Mouse (Mus musculus) layer of hippocampus, adult 11-12 months (tissue): ENCODE data around the gene Ppp5c.

Experiments
- DNase-seq: peaks from one replicate; pipeline ENCODE4 v3.0.0; 2022; ENCODE audit warnings: low spot score

Gene Ppp5c

DNA sequence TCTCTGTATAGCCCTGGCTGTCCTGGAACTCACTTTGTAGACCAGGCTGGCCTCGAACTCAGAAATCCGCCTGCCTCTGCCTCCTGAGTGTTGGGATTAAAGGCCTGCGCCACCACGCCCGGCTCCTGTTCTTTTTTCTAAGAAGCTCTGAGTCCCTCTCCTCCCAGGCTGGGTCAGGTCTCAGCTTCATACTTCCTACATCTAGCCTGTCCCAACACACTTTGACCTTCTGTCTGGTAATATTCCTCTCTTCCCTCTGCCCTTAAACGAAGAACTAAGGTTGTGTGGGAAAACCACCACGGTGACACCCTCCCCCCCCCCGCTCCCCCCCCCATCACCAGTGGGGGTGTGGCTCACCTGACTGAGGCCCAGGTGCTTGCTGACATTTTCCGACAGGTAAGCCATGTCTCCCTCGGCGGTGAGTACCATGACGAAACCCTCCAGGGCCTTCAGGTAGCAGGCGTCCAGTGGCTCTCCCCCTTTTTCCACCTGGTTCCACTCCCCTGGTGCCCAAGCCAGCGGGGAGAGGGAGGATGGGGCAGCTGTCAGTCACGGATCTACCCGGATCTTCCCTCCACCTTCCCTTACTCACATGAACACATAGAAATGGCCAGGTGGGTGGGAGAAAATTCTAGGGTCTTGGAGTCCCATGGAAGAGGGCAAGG, 26.7 kb upstream of the Ppp5c start:
- DNase-seq = no peak

- DNase-seq = peak; percentile 57
These were observed 23.3 kb upstream of the Ppp5c start for GRCm38 (mm10) chr7:17050933-17051594.

DNA sequence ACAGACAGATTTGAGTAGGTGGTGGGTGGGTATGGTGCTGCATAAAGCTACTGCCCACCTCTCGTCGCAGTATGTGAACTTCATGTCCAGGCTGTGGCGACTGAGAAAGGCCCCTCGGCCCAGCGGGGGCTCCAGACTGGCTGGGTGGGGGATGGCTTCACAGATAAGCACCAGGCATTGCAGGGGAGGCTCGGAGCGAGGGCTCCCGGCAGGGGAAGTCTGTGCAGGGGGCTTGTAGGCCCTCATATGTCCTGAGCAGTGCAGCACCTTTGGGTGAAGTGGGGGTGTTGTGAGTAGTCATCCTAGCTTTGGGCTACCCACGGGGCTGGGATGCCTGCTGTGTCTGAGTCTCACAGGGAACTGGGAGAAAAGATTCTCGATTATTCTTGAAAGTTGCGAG, 22.8 kb upstream of the Ppp5c start:
- no peak for DNase-seq

- no peak for DNase-seq
These were observed 20.9 kb upstream of the Ppp5c start for GRCm38 (mm10) chr7:17048431-17049190.

- DNase-seq = no peak
These were observed 19.4 kb upstream of the Ppp5c start for GRCm38 (mm10) chr7:17047041-17047682.

DNA sequence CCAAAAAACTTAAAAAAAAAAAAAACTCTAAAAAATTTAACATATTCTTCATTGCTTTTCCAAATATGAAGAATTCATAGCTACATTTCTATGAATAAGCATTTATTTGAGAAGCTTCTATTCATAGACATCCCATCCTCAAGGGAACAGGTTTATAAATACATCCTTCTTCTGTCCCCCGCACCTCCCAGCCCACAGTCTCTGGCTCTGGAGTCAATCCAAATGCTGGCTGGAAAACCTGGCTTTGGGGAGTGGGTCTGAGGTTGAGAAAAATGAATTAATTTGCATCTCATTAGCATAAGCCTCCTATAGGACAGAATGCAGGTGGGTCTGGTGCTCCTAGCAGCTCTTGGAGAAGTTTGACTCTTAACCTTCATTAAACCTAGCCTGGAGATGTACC, 18.0 kb upstream of the Ppp5c start:
- DNase-seq = no peak

GRCm38 (mm10) chr7:17039373-17039772, 11.6 kb upstream of the Ppp5c start:
- no peak for DNase-seq

GRCm38 (mm10) chr7:17038018-17038695, 10.4 kb upstream of the Ppp5c start:
- no peak for DNase-seq

- no peak for DNase-seq
These were observed 2.5 kb upstream of the Ppp5c start for GRCm38 (mm10) chr7:17030239-17030638.

- DNase-seq = no peak
These were observed 1.2 kb upstream of the Ppp5c start for GRCm38 (mm10) chr7:17028923-17029322.

GRCm38 (mm10) chr7:17026710-17027587, 775 bp downstream of the Ppp5c start:
- peak; percentile 77 for DNase-seq

GRCm38 (mm10) chr7:17025896-17026622, 1.7 kb downstream of the Ppp5c start:
- no peak for DNase-seq

GRCm38 (mm10) chr7:17025505-17025894, 2.2 kb downstream of the Ppp5c start:
- no peak for DNase-seq

DNA sequence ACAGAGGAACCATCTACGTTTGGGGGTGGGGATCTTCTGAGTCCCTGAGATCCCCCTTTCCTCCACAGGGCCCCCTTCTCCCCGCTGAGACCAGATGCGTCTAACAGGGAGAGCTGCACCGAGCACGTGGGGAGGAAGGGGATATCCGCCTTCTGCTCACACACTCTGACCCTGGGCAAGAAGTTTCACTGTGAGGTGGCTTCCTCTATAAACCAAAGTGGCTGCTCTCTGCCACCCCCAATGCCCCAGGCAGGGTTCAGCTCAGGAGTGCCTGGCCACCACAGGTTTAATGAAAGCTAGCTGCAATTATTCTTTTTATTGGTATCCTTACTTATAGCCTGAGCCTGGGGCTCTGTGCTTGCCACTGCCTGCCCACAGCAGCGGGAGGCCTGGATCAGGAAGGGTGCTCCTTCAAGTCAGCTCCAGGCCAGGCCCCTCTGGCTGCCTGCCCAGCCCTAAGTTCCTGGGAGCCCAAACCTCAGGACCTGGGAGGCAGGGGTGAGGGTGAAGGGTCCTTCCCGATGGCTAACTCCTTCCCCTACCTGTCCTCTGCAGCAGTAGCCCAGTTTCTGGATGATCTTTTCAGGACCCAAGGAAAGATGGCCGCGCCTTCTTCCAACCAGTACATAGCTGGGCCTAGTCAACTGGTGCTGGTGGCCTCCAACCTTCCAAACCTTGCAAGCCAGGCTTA, 2.8 kb downstream of the Ppp5c start:
- no peak for DNase-seq

DNA sequence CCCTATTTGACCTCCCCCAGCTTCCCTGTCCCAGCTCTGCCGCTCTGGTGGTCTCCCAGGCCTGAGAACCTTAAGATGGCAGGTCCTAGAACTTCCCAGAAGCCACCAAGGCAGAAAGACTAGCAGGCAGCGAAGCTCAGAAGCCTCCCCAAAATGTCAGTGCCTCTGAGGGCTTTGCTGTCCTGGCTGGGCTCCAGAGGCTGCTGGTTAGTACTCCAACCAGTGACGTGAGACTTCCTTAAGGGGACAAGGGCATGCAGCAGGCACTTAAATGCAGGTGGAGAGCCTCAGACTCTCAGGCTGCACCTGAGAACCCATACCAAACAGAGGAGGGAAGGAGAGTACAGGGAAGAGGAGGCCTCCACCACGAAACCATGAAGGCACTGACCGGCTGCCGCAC, 3.6 kb downstream of the Ppp5c start:
- DNase-seq = no peak

DNA sequence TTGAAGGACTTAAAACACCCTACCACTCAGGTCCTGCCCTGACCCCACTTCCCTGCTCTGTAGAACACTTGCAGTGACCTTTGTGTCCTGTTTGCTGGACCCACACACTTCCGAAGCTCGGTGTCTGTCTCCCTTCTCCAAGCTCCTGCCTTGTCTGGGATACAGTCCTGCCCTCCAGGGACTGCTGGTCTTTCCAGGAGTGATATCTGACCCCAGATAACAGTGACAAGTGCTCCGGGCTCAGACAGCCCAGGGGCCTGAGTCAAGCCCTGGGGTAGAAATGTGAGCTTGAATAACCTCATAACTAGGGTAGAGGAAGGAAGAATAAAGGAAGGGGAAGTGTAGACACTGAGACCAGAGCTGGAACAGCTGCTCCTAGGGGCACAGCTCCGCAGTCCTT, 4.0 kb downstream of the Ppp5c start:
- no peak for DNase-seq

- no peak for DNase-seq
These were observed 5.5 kb downstream of the Ppp5c start for GRCm38 (mm10) chr7:17022176-17022575.

GRCm38 (mm10) chr7:17019426-17020166, 8.1 kb downstream of the Ppp5c start:
- no peak for DNase-seq

GRCm38 (mm10) chr7:17017921-17018320, 9.8 kb downstream of the Ppp5c start:
- DNase-seq = no peak
